Mouse (Mus musculus) heart, adult 2 months (tissue): ENCODE data around the gene Oas1c. TPM values are rescaled to one million over a fixed set of nuclear protein-coding genes. Genes with fewer than 3 reads are reported as not detected.
"Not testable (repeated sequence)": the region's sequence is repeated elsewhere in the genome, so short reads cannot be mapped to it uniquely, and the experiment has no call there.

Source experiments
- DNase-seq, 2 experiments: peaks; one replicate each; pipeline ENCODE4 v3.0.0; 2021
- H3K27ac ChIP-seq: fragments of 200-600 bp; 2 replicates; pipeline ENCODE4 v1.8.1; 2022
- H3K27me3 ChIP-seq: fragments of 200-500 bp; 2 replicates; pipeline ENCODE4 v1.6.1; 2012; ENCODE audit warnings: mild to moderate bottlenecking, low read length, inconsistent platforms, mixed read lengths; ENCODE audit not compliant: control insufficient read depth, insufficient read depth
- H3K36me3 ChIP-seq: fragments of 200-500 bp; 2 replicates; pipeline ENCODE4 v1.6.1; 2012; ENCODE audit warnings: low read length, inconsistent platforms; ENCODE audit not compliant: control insufficient read depth, insufficient read depth
- H3K4me1 ChIP-seq: fragments of 200-500 bp; 2 replicates; pipeline ENCODE4 v1.6.1; 2011; ENCODE audit warnings: low read length; ENCODE audit not compliant: control insufficient read depth, insufficient read depth
- H3K4me3 ChIP-seq: fragments of 200-600 bp; 2 replicates; pipeline ENCODE4 v1.8.1; 2022
- H3K79me2 ChIP-seq: fragments of 200-500 bp; replicated peaks from 2 replicates; pipeline ENCODE4 v1.6.1; 2012; ENCODE audit warnings: mild to moderate bottlenecking, inconsistent platforms, low read length, moderate library complexity, mixed read lengths; ENCODE audit not compliant: control insufficient read depth, insufficient read depth
- H3K9ac ChIP-seq: fragments of 200-500 bp; 2 replicates; pipeline ENCODE4 v1.6.1; 2012; ENCODE audit warnings: low read depth, mild to moderate bottlenecking, control low read depth, inconsistent platforms, low read length, mixed read lengths
- CTCF ChIP-seq: fragments of 200-600 bp; IDR thresholded peaks from 2 replicates; pipeline ENCODE4 v1.8.1; 2022; ENCODE audit warnings: antibody characterized with exemption, mild to moderate bottlenecking, moderate library complexity
- EP300 ChIP-seq: fragments of 200-500 bp; IDR thresholded peaks from 2 replicates; pipeline ENCODE4 v1.6.1; 2011; ENCODE audit warnings: low read depth, low read length, control low read depth; ENCODE audit not compliant: insufficient read depth
- POLR2A ChIP-seq: fragments of 200-500 bp; IDR thresholded peaks from 2 replicates; pipeline ENCODE4 v1.6.1; 2011; ENCODE audit warnings: mild to moderate bottlenecking, low read depth, low read length, control low read depth; ENCODE audit not compliant: insufficient read depth
- WGBS: fragments of 180-500 bp; shearing (Covaris S2); methylation state at CpG from one replicate; pipeline ENCODE4 v1.1.7; 2018; 5-methylcytosine and 5-hydroxymethylcytosine counted together
- intact Hi-C: fragments of 180-260 bp; cut with DNase I; formaldehyde crosslinking; loops from one replicate; pipeline ENCODE4 v1.15.1; 2025
- polyA plus RNA-seq: library from polyadenylated mRNA; depleted of rRNA; stranded (reverse); fragments of >200 nt; gene quantifications from 2 replicates; pipeline ENCODE4 v1.2.3, GENCODE M21; 2012
- total RNA-seq, 2 experiments: library from RNA; stranded (reverse); gene quantifications; 2 replicates each; pipeline ENCODE4 v1.2.3; 2021

Oas1c gene
- total and polyA plus RNA-seq, 3 experiments, result 0.26 to 1.3 (median 0.36) TPM

GRCm38 (mm10) chr5:120813023-120813422 lies 709 bp upstream of the Oas1c start:
- H3K27ac ChIP-seq, result peak overlapping the region; percentile 72
- H3K4me3 ChIP-seq, result peak overlapping the region; percentile 77
- 67% methylated on average over 6 of the region's 6 CpGs for WGBS
- intact Hi-C loops, result no loop called here
- no peaks in the 10 kb centered on the region for H3K36me3 ChIP-seq
- no peak for DNase-seq
- TF ChIP-seq CTCF (no peak), POLR2A (no peak), EP300 (no peak)
- H3K9ac ChIP-seq, result peak overlapping the region; percentile 63
- no peaks in the 10 kb centered on the region for H3K79me2 ChIP-seq
- no peaks in the 10 kb centered on the region for H3K27me3 ChIP-seq
- H3K4me1 ChIP-seq, result peaks cover 2% of the 10 kb centered on the region; the same call in 1 of the 2 replicates

- 37% methylated on average over 6 of the region's 6 CpGs for WGBS
- H3K27me3 ChIP-seq, result no peaks in the 10 kb centered on the region
- H3K4me3 ChIP-seq, result no peak overlapping the region
- no peak overlapping the region for H3K27ac ChIP-seq
- H3K4me1 ChIP-seq, result peaks cover 2% of the 10 kb centered on the region; the same call in 1 of the 2 replicates
- H3K36me3 ChIP-seq, result no peaks in the 10 kb centered on the region
- no peaks in the 10 kb centered on the region for H3K79me2 ChIP-seq
- DNase-seq, result no peak
- intact Hi-C loops, result no loop called here
- no peak overlapping the region for H3K9ac ChIP-seq
- no peak for TF ChIP-seq CTCF
- TF ChIP-seq POLR2A, result no peak
- TF ChIP-seq EP300, result no peak
Measured at GRCm38 (mm10) chr5:120809171-120809570, 3.1 kb downstream of the Oas1c start.

- Histone ChIP-seq H3K4me3 (no peak overlapping the region), H3K27ac (no peak overlapping the region), H3K9ac (no peak overlapping the region), H3K4me1 (no peaks in the 10 kb centered on the region), H3K79me2 (no peaks in the 10 kb centered on the region), H3K27me3 (no peaks in the 10 kb centered on the region), H3K36me3 (no peaks in the 10 kb centered on the region)
- DNase-seq, result peak; percentile 34 to 45
- TF ChIP-seq POLR2A, result no peak
- peak; percentile 65 for TF ChIP-seq CTCF
- 77% methylated on average over 1 of the region's 1 CpGs for WGBS
- intact Hi-C loops, result no loop called here
Measured at GRCm38 (mm10) chr5:120806458-120806857, 5.9 kb downstream of the Oas1c start.

- Histone ChIP-seq H3K79me2 (no peaks in the 10 kb centered on the region), H3K4me3 (no peak overlapping the region), H3K9ac (no peak overlapping the region), H3K27ac (no peak overlapping the region), H3K4me1 (no peaks in the 10 kb centered on the region), H3K36me3 (no peaks in the 10 kb centered on the region), H3K27me3 (no peaks in the 10 kb centered on the region)
- TF ChIP-seq POLR2A (no peak), CTCF (no peak), EP300 (no peak)
- intact Hi-C loops, result no loop called here
- no peak for DNase-seq
- 57% methylated on average over 2 of the region's 2 CpGs for WGBS
Measured at GRCm38 (mm10) chr5:120803596-120803995, 8.7 kb downstream of the Oas1c start.

GRCm38 (mm10) chr5:120798943-120799342 lies 13.4 kb downstream of the Oas1c start:
- WGBS, result 49% methylated on average over 2 of the region's 2 CpGs
- not testable (repeated sequence) for H3K27ac ChIP-seq, H3K27me3 ChIP-seq, H3K4me3 ChIP-seq, DNase-seq, H3K4me1 ChIP-seq, H3K9ac ChIP-seq, H3K79me2 ChIP-seq, H3K36me3 ChIP-seq
- intact Hi-C loops, result loop anchor here (10.0 kb wide), 1 partner anchor 126 kb away; no protein-coding TSS in a partner anchor

GRCm38 (mm10) chr5:120798147-120798546 lies 14.2 kb downstream of the Oas1c start:
- H3K9ac ChIP-seq, H3K36me3 ChIP-seq, H3K27ac ChIP-seq, H3K27me3 ChIP-seq, DNase-seq, H3K4me3 ChIP-seq, H3K4me1 ChIP-seq, H3K79me2 ChIP-seq: not testable (repeated sequence)
- 39% methylated on average over 5 of the region's 5 CpGs for WGBS
- intact Hi-C loops, result loop anchor here (10.0 kb wide), 1 partner anchor 127 kb away; no protein-coding TSS in a partner anchor

GRCm38 (mm10) chr5:120795480-120796034 lies 16.8 kb downstream of the Oas1c start, which contains the start of gene Oas1e:
Gene Oas1e, minus strand, starts transcription at chr5:120795530.
- H3K79me2 ChIP-seq, H3K9ac ChIP-seq, H3K4me3 ChIP-seq, H3K36me3 ChIP-seq, H3K4me1 ChIP-seq, H3K27ac ChIP-seq, DNase-seq, H3K27me3 ChIP-seq: not testable (repeated sequence)
- intact Hi-C loops, result loop anchor here (10.0 kb wide), 1 partner anchor 129 kb away; no protein-coding TSS in a partner anchor
- WGBS, result 76% methylated on average over 9 of the region's 9 CpGs
